Mouse (Mus musculus): Measurements from ENCODE around the gene Clec16a. TPM values are rescaled to one million over a fixed set of nuclear protein-coding genes. Genes with fewer than 3 reads are reported as not detected.
A peak's percentile ranks its signal among the peaks of the same experiment; 100 is the strongest.

Gene Clec16a
- polyA plus RNA-seq, 1 experiment = 46.2 TPM

DNA sequence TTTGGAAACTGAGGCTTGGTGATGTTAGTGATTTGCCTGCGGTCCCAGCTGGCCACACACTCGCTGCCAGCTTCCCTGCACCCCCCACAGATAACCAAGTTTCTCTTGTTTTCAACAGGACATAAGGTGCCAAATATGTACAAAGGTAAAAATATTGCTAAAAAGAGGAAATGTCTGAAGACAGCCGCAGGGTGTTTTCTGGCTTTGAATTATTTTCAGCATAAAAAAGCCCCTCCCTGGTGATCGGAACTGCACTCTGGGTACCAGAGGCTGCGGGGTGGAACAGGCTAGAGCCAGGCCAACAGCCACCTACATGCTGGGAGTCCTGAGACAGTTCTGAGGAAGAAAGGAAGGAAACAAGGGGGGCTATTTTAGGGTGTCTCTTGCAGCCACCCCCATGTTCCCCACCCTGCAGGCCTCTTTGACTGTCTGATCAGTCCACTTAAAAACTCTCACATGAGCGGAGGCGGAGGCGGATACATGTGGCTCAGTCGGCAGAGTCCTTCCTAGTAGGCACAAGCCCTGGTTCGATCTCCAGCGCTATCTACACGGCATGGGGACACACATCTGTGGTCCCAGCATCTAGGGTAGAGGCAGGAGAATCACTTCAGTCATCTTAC, 29.1 kb upstream of the Clec16a start:
- Histone ChIP-seq H3K27ac (ENCODE audit: insufficient read depth, low read length) (no peak overlapping the region), H3K4me3 (ENCODE audit: insufficient read depth, low read length) (no peak overlapping the region)
- no peak for TF ChIP-seq POLR2A (IDR thresholded peaks at IDR 0.05; ENCODE audit: extremely low read depth, insufficient read depth, low read length)
- TF ChIP-seq CTCF (IDR thresholded peaks at IDR 0.05; ENCODE audit: extremely low read depth, insufficient read depth, low read length) = no peak

DNA sequence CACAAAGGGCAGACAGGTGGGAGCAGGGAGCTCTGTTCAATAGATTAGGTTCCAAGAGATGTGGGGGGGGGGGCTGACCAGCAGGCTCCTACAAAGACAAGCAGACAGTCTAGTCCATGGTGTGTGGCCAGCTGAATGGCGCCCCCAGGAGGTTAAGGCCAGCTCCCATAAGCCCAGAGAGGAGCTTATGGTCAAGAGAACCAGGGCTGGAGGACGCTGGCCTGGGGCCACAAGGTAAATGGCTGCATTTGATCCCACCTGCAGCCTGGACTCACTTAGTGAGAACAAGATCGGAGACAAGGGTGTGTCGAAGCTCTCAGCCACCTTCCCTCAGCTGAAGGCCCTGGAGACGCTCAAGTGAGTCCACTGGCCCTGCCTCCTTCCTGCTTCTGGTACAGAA, 27.1 kb upstream of the Clec16a start:
- Histone ChIP-seq H3K4me3 (ENCODE audit: insufficient read depth, low read length) (no peak overlapping the region), H3K4me1 (ENCODE audit: control insufficient read depth, insufficient read depth, low read length) (no peaks in the 10 kb centered on the region), H3K27ac (ENCODE audit: insufficient read depth, low read length) (no peak overlapping the region)
- TF ChIP-seq CTCF (IDR thresholded peaks at IDR 0.05; ENCODE audit: extremely low read depth, insufficient read depth, low read length) (0 out of 2 replicates have a peak, but pooled peaks have one; percentile 2), POLR2A (IDR thresholded peaks at IDR 0.05; ENCODE audit: extremely low read depth, insufficient read depth, low read length) (no peak)

More for the DNA sequence above, 29.1 kb upstream of the Clec16a start:
- H3K4me1 ChIP-seq (ENCODE audit: control insufficient read depth, insufficient read depth, low read length) = no peaks in the 10 kb centered on the region

DNA sequence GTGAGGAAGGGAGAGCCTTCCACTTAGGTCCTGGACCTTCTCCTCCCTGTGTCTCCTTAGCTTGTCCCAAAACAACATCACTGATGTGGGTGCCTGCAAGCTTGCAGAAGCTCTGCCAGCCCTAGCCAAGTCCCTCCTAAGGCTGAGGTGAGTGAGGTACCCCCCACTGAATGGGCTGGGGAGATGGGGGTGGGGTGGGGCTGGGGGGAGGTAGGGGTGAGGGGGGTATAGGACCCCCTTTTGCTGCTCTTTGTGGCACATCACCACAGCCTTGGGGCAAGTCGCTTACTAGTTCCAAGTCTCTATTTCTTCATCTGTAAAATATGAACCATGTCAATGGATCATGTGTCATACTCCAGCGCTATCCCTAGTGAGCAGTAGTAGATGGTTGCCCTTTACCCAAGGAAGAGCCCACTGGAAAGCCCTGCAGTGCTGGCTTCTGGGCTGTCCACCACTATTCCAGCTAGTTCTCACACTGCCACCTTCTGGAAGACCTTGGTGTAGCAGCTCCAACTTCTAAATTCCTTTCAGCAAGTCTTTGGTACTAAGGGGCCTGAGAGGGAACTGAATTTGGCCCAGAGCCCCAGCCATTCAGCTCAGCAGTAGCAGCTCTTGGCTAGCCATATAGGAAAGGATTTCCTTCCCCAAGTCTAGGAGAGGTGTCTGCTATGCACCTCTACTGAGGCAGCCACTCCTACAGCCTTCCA, 24.1 kb upstream of the Clec16a start:
- H3K4me1 ChIP-seq (ENCODE audit: control insufficient read depth, insufficient read depth, low read length) = no peaks in the 10 kb centered on the region
- H3K4me3 ChIP-seq (ENCODE audit: insufficient read depth, low read length) = no peak overlapping the region
- TF ChIP-seq CTCF (IDR thresholded peaks at IDR 0.05; ENCODE audit: extremely low read depth, insufficient read depth, low read length) = peak; percentile 73
- no peak for TF ChIP-seq POLR2A (IDR thresholded peaks at IDR 0.05; ENCODE audit: extremely low read depth, insufficient read depth, low read length)
- H3K27ac ChIP-seq (ENCODE audit: insufficient read depth, low read length) = no peak overlapping the region

DNA sequence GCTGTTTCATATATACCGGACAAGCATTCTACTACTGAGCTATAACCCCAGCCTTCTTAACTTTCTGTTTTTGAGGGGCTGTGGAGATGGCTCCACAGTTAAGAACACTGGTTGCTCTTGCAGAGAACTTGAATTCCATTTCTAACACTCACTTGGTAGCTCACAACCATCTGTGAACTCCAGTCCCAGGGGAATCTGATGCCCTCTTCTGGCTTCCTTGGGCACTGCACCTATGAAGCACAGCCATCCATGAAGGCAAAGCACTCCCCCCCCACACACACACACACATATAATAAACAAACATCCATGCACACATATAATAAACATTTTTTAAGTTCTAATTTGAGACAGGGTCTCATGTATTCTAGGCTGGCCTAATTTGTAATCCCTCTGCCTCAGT, 22.3 kb upstream of the Clec16a start:
- no peak overlapping the region for H3K27ac ChIP-seq (ENCODE audit: insufficient read depth, low read length)
- TF ChIP-seq POLR2A (IDR thresholded peaks at IDR 0.05; ENCODE audit: extremely low read depth, insufficient read depth, low read length) (no peak), CTCF (IDR thresholded peaks at IDR 0.05; ENCODE audit: extremely low read depth, insufficient read depth, low read length) (peak; percentile 67)
- no peak overlapping the region for H3K4me3 ChIP-seq (ENCODE audit: insufficient read depth, low read length)
- no peaks in the 10 kb centered on the region for H3K4me1 ChIP-seq (ENCODE audit: control insufficient read depth, insufficient read depth, low read length)

DNA sequence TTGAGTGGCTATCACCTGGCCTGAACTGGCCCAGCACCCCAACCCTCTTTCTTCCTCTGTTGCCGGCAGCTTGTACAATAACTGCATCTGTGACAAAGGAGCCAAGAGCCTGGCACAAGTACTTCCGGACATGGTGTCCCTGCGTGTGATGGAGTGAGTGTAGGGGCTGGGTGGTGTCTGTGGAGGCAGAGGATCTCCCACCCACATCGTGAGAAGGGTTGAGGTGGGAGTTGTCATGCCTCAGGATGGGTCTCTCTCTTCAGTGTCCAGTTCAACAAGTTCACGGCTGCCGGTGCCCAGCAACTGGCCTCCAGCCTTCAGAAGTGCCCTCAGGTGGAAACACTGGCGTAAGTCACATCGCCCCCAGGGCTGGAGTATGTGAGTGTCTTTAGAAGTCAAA, 21.5 kb upstream of the Clec16a start:
- no peak for TF ChIP-seq POLR2A (IDR thresholded peaks at IDR 0.05; ENCODE audit: extremely low read depth, insufficient read depth, low read length)
- no peak for TF ChIP-seq CTCF (IDR thresholded peaks at IDR 0.05; ENCODE audit: extremely low read depth, insufficient read depth, low read length)
- no peaks in the 10 kb centered on the region for H3K4me1 ChIP-seq (ENCODE audit: control insufficient read depth, insufficient read depth, low read length)
- H3K27ac ChIP-seq (ENCODE audit: insufficient read depth, low read length) = no peak overlapping the region
- no peak overlapping the region for H3K4me3 ChIP-seq (ENCODE audit: insufficient read depth, low read length)

DNA sequence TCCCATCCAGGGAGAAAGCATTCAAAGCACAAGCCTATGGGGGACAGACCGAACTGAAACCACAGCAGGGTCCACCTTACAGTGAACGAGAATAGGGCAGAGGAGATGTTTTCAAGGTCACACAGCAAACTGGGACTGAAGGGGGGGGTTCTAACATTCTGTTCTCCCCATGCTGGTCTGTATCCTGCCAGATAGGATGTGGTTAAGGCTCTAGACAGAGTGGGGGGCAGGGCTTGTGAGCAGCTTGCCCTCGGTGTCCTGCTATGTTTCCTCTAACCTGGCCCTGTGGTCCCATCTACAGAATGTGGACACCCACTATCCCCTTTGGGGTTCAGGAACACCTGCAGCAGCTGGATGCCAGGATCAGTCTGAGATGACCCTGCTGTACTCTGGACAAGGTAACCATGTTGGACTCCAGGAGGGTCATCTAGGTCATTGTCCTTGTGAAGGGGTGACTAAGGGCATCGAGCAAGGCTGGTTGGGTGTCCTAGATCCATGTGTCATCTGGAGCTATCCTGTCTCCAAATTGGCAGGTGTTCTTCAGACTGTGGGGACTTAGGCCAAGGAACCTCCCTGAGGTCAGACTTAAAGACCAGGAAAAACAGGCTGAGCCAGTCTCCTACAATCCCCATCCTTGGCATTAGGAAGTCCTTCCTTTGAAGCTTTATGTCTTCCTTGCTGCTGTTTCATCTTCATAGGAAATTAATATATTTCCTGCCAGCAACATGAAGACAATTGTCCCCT, 20.1 kb upstream of the Clec16a start:
- H3K27ac ChIP-seq (ENCODE audit: insufficient read depth, low read length) = no peak overlapping the region
- H3K4me1 ChIP-seq (ENCODE audit: control insufficient read depth, insufficient read depth, low read length) = no peaks in the 10 kb centered on the region
- no peak overlapping the region for H3K4me3 ChIP-seq (ENCODE audit: insufficient read depth, low read length)
- TF ChIP-seq CTCF (IDR thresholded peaks at IDR 0.05; ENCODE audit: extremely low read depth, insufficient read depth, low read length) = no peak
- TF ChIP-seq POLR2A (IDR thresholded peaks at IDR 0.05; ENCODE audit: extremely low read depth, insufficient read depth, low read length) = no peak

DNA sequence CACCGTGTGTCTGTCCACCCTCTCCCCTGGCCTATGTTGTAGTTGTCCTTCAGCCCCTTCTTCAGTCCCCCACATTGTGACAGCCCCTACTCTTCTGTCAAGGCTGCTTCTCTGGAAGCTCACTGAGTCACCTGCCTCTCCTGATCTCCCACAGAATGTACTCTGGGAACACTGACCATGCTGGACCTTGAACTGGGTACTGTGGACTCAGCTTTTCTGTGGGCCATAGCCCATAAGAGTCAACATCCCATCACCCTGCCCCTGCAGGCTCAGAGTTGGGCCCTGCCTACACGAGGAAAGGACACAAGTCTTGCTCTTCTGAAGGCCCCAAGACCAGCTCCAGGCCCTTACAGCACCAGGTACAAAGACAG, 19.5 kb upstream of the Clec16a start:
- TF ChIP-seq POLR2A (IDR thresholded peaks at IDR 0.05; ENCODE audit: extremely low read depth, insufficient read depth, low read length) (no peak), CTCF (IDR thresholded peaks at IDR 0.05; ENCODE audit: extremely low read depth, insufficient read depth, low read length) (no peak)
- Histone ChIP-seq H3K4me1 (ENCODE audit: control insufficient read depth, insufficient read depth, low read length) (no peaks in the 10 kb centered on the region; the same call in 1 of the 2 replicates), H3K27ac (ENCODE audit: insufficient read depth, low read length) (no peak overlapping the region), H3K4me3 (ENCODE audit: insufficient read depth, low read length) (no peak overlapping the region)

DNA sequence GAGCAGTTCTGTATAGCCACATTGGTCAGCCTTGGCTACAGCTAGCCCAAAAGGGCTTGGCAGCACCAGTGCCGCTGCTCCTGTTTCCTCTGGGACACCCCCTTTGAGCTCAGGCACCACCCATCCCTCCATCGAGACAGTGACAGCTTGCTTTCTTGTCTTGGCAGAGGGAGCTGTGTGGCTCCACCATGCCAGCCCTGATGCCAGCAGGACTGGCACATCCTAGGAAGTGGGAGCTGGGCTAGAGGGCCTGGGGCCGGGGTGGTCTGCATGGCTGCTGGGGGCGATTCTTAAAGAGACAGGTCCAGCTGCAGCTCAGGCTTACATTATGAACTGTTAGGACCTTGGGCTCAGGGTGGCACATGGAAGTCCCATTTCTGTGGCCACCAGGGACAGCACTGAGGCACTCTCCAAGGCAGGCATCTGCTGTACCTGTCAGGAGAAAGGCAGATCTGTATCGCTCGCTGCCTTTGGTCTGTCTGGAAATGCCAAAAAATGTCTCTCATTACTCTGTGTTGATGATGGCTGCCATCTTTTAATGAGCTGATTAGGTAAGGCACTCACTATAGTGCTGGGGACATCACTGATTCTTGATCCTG, 18.0 kb upstream of the Clec16a start:
- H3K4me3 ChIP-seq (ENCODE audit: insufficient read depth, low read length) = no peak overlapping the region
- no peak overlapping the region for H3K27ac ChIP-seq (ENCODE audit: insufficient read depth, low read length)
- no peak for TF ChIP-seq POLR2A (IDR thresholded peaks at IDR 0.05; ENCODE audit: extremely low read depth, insufficient read depth, low read length)
- TF ChIP-seq CTCF (IDR thresholded peaks at IDR 0.05; ENCODE audit: extremely low read depth, insufficient read depth, low read length) = 0 out of 2 replicates have a peak, but pooled peaks have one; percentile 9
- no peaks in the 10 kb centered on the region; the same call in 1 of the 2 replicates for H3K4me1 ChIP-seq (ENCODE audit: control insufficient read depth, insufficient read depth, low read length)

DNA sequence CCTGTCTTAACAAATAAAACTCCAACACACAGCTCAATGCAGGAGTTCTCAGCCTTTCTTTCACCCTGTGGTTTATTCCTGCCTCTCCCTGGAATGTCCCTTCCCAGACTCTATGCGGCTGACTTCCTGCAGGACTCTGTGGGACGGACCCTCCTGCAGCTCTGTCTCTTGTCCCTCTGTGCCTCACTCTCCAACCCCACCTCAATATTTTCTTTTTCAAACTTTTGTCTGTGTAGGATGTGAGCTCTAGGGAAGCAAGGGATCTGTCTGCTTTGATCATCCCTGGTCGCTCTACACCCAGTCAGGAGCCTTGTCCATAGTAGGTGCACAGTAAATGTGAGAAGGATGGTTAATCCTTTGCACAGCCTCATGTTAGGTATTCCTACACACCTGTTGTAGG, 16.8 kb upstream of the Clec16a start:
- TF ChIP-seq POLR2A (IDR thresholded peaks at IDR 0.05; ENCODE audit: extremely low read depth, insufficient read depth, low read length) = no peak
- no peak for TF ChIP-seq CTCF (IDR thresholded peaks at IDR 0.05; ENCODE audit: extremely low read depth, insufficient read depth, low read length)
- Histone ChIP-seq H3K4me3 (ENCODE audit: insufficient read depth, low read length) (no peak overlapping the region), H3K4me1 (ENCODE audit: control insufficient read depth, insufficient read depth, low read length) (no peaks in the 10 kb centered on the region; the same call in 1 of the 2 replicates), H3K27ac (ENCODE audit: insufficient read depth, low read length) (no peak overlapping the region)

All from cortical plate, adult 2 months (tissue).